Mouse (Mus musculus) stomach, embryonic 16.5 days (tissue): ENCODE results near the gene Slc26a9. TPM values are rescaled to one million over a fixed set of nuclear protein-coding genes. Genes with fewer than 3 reads are reported as not detected.

Experiments used
- ATAC-seq: fragments of 200-750 bp; cut with Nextera tagmentation; 2 replicates; pipeline ENCODE4 v1.8.0; 2017; ENCODE audit warnings: moderate number of reproducible peaks, moderate TSS enrichment; ENCODE audit not compliant: insufficient read depth, low FRiP score
- H3K27ac ChIP-seq: fragments of 300-500 bp; sonication (generic); 2 replicates; pipeline ENCODE4 v1.5.1; 2014; ENCODE audit warnings: low read length
- H3K27me3 ChIP-seq: fragments of 300-500 bp; sonication (generic); 2 replicates; pipeline ENCODE4 v1.6.1; 2014; ENCODE audit warnings: low read length, control low read depth, mixed read lengths; ENCODE audit not compliant: control insufficient read depth, insufficient read depth
- H3K36me3 ChIP-seq: fragments of 300-500 bp; sonication (generic); 2 replicates; pipeline ENCODE4 v1.6.1; 2014; ENCODE audit warnings: low read length; ENCODE audit not compliant: control insufficient read depth, insufficient read depth
- H3K4me1 ChIP-seq: fragments of 300-500 bp; sonication (generic); 2 replicates; pipeline ENCODE4 v1.6.1; 2014; ENCODE audit warnings: low read length, control low read depth, mixed read lengths; ENCODE audit not compliant: control insufficient read depth, insufficient read depth
- H3K4me2 ChIP-seq: fragments of 300-500 bp; sonication (generic); 2 replicates; pipeline ENCODE4 v1.6.1; 2014; ENCODE audit warnings: low read depth, low read length, mixed read lengths
- H3K4me3 ChIP-seq: fragments of 300-500 bp; sonication (generic); replicated peaks from 2 replicates; pipeline ENCODE4 v1.5.1; 2014; ENCODE audit warnings: mild to moderate bottlenecking, low read length
- H3K9ac ChIP-seq: fragments of 300-500 bp; sonication (generic); 2 replicates; pipeline ENCODE4 v1.6.1; 2014; ENCODE audit warnings: low read length
- H3K9me3 ChIP-seq: fragments of 300-500 bp; sonication (generic); replicated peaks from 2 replicates; pipeline ENCODE4 v1.6.1; 2016; ENCODE audit warnings: low read length, control low read depth; ENCODE audit not compliant: control insufficient read depth
- WGBS: fragments of 180-500 bp; shearing (Covaris S2); extraction: QIAGEN DNeasy Blood & Tissue Kit; methylation state at CpG from one replicate; pipeline ENCODE4 v1.1.7; 2014; 5-methylcytosine and 5-hydroxymethylcytosine counted together
- polyA plus RNA-seq: library from polyadenylated mRNA; unstranded; fragments of >200 nt; fragmentation: Nextera tagmentation; extraction: Ambion mirVana; gene quantifications from 2 replicates; pipeline ENCODE4 v1.2.1, GENCODE M21; 2015

Slc26a9 gene
- polyA plus RNA-seq, 1 experiment from 2014 or later: 9.7 TPM

- Histone ChIP-seq H3K27me3 (no peaks in the 10 kb centered on the region), H3K36me3 (no peaks in the 10 kb centered on the region), H3K9me3 (no peaks in the 10 kb centered on the region), H3K4me3 (no peak overlapping the region), H3K9ac (no peak overlapping the region; the same call in 1 of the 2 replicates), H3K27ac (no peak overlapping the region; the same call in 1 of the 2 replicates), H3K4me2 (no peak overlapping the region), H3K4me1 (peaks cover 9% of the 10 kb centered on the region)
- ATAC-seq: no peak
- 54% methylated on average over 9 of the region's 9 CpGs for WGBS
Measured at GRCm38 (mm10) chr1:131759667-131760427, 16.0 kb downstream of the Slc26a9 start.

- Histone ChIP-seq H3K4me2 (no peak overlapping the region), H3K4me3 (no peak overlapping the region), H3K9me3 (no peaks in the 10 kb centered on the region), H3K9ac (no peak overlapping the region; the same call in 1 of the 2 replicates), H3K27ac (no peak overlapping the region; the same call in 1 of the 2 replicates), H3K36me3 (no peaks in the 10 kb centered on the region), H3K4me1 (peaks cover 5% of the 10 kb centered on the region; the same call in 1 of the 2 replicates), H3K27me3 (no peaks in the 10 kb centered on the region)
- WGBS: 60% methylated on average over 3 of the region's 3 CpGs
- ATAC-seq: no peak
Measured at GRCm38 (mm10) chr1:131760428-131760820, 16.6 kb downstream of the Slc26a9 start.

GRCm38 (mm10) chr1:131761079-131761831, 17.4 kb downstream of the Slc26a9 start:
- ATAC-seq: peak; percentile 22; the same call in 1 of the 2 replicates
- H3K36me3 ChIP-seq: no peaks in the 10 kb centered on the region
- no peak overlapping the region for H3K27ac ChIP-seq
- no peak overlapping the region for H3K4me2 ChIP-seq
- H3K27me3 ChIP-seq: no peaks in the 10 kb centered on the region
- no peaks in the 10 kb centered on the region for H3K9me3 ChIP-seq
- H3K9ac ChIP-seq: no peak overlapping the region
- H3K4me3 ChIP-seq: no peak overlapping the region
- H3K4me1 ChIP-seq: peaks cover 5% of the 10 kb centered on the region; the same call in 1 of the 2 replicates
- WGBS: 69% methylated on average over 13 of the region's 13 CpGs

GRCm38 (mm10) chr1:131763683-131764082, 19.9 kb downstream of the Slc26a9 start:
- 57% methylated on average over 9 of the region's 9 CpGs for WGBS
- Histone ChIP-seq H3K9me3 (no peaks in the 10 kb centered on the region), H3K4me3 (no peak overlapping the region), H3K4me2 (no peak overlapping the region), H3K9ac (no peak overlapping the region), H3K36me3 (no peaks in the 10 kb centered on the region), H3K4me1 (peaks cover 5% of the 10 kb centered on the region; the same call in 1 of the 2 replicates), H3K27ac (no peak overlapping the region), H3K27me3 (no peaks in the 10 kb centered on the region)
- ATAC-seq: no peak

- no peak overlapping the region for H3K9ac ChIP-seq
- H3K27ac ChIP-seq: no peak overlapping the region
- no peak overlapping the region for H3K4me3 ChIP-seq
- WGBS: 59% methylated on average over 8 of the region's 8 CpGs
- peaks cover 5% of the 10 kb centered on the region; the same call in 1 of the 2 replicates for H3K4me1 ChIP-seq
- no peak overlapping the region for H3K4me2 ChIP-seq
- ATAC-seq: no peak
- H3K36me3 ChIP-seq: no peaks in the 10 kb centered on the region
- no peaks in the 10 kb centered on the region for H3K27me3 ChIP-seq
- H3K9me3 ChIP-seq: no peaks in the 10 kb centered on the region
Measured at GRCm38 (mm10) chr1:131764581-131765338, 20.9 kb downstream of the Slc26a9 start.

- Histone ChIP-seq H3K4me2 (no peak overlapping the region), H3K27me3 (no peaks in the 10 kb centered on the region), H3K36me3 (no peaks in the 10 kb centered on the region), H3K9ac (no peak overlapping the region), H3K27ac (no peak overlapping the region), H3K4me1 (no peaks in the 10 kb centered on the region; the same call in 1 of the 2 replicates), H3K9me3 (no peaks in the 10 kb centered on the region), H3K4me3 (no peak overlapping the region)
- 12% methylated on average over 11 of the region's 11 CpGs for WGBS
- no peak for ATAC-seq
Measured at GRCm38 (mm10) chr1:131765357-131766001, 21.7 kb downstream of the Slc26a9 start.

GRCm38 (mm10) chr1:131769296-131769695, 25.5 kb downstream of the Slc26a9 start:
- H3K36me3 ChIP-seq: no peaks in the 10 kb centered on the region
- H3K9ac ChIP-seq: no peak overlapping the region
- H3K27me3 ChIP-seq: no peaks in the 10 kb centered on the region
- no peak for ATAC-seq
- H3K4me1 ChIP-seq: peaks cover 5% of the 10 kb centered on the region; the same call in 1 of the 2 replicates
- 58% methylated on average over 3 of the region's 3 CpGs for WGBS
- no peak overlapping the region for H3K4me3 ChIP-seq
- H3K9me3 ChIP-seq: no peaks in the 10 kb centered on the region
- no peak overlapping the region for H3K27ac ChIP-seq
- H3K4me2 ChIP-seq: no peak overlapping the region

- Histone ChIP-seq H3K27ac (no peak overlapping the region), H3K27me3 (no peaks in the 10 kb centered on the region), H3K4me3 (no peak overlapping the region), H3K4me2 (no peak overlapping the region), H3K9ac (no peak overlapping the region), H3K36me3 (no peaks in the 10 kb centered on the region), H3K4me1 (peaks cover 5% of the 10 kb centered on the region; the same call in 1 of the 2 replicates), H3K9me3 (no peaks in the 10 kb centered on the region)
- ATAC-seq: no peak
- WGBS: 54% methylated on average over 4 of the region's 4 CpGs
Measured at GRCm38 (mm10) chr1:131770656-131771055, 26.8 kb downstream of the Slc26a9 start.
